Mouse (Mus musculus) midbrain, embryonic 12.5 days (tissue): Measurements from ENCODE around the gene Ssbp1. TPM values are rescaled to one million over a fixed set of nuclear protein-coding genes. Genes with fewer than 3 reads are reported as not detected.

Experiments
- ATAC-seq: fragments of 200-750 bp; cut with Nextera tagmentation; 2 replicates; pipeline ENCODE4 v1.8.0; 2017; ENCODE audit warnings: low read depth, moderate TSS enrichment, moderate library complexity; ENCODE audit not compliant: low FRiP score
- H3K27ac ChIP-seq: fragments of 300-500 bp; sonication (generic); replicated peaks from 2 replicates; pipeline ENCODE4 v1.5.1; 2016; ENCODE audit warnings: mild to moderate bottlenecking
- H3K27me3 ChIP-seq: fragments of 300-500 bp; sonication (generic); 2 replicates; pipeline ENCODE4 v1.6.1; 2016; ENCODE audit warnings: mild to moderate bottlenecking
- H3K36me3 ChIP-seq: fragments of 300-500 bp; sonication (generic); 2 replicates; pipeline ENCODE4 v1.6.1; 2016
- H3K4me1 ChIP-seq: fragments of 300-500 bp; sonication (generic); 2 replicates; pipeline ENCODE4 v1.6.1; 2016
- H3K4me2 ChIP-seq: fragments of 300-500 bp; sonication (generic); replicated peaks from 2 replicates; pipeline ENCODE4 v1.6.1; 2016; ENCODE audit warnings: mild to moderate bottlenecking, moderate library complexity
- H3K4me3 ChIP-seq: fragments of 300-500 bp; sonication (generic); 2 replicates; pipeline ENCODE4 v1.5.1; 2016; ENCODE audit warnings: mild to moderate bottlenecking
- H3K9ac ChIP-seq: fragments of 300-500 bp; sonication (generic); replicated peaks from 2 replicates; pipeline ENCODE4 v1.6.1; 2016; ENCODE audit warnings: mild to moderate bottlenecking, moderate library complexity
- H3K9me3 ChIP-seq: fragments of 300-500 bp; sonication (generic); 2 replicates; pipeline ENCODE4 v1.6.1; 2016; ENCODE audit warnings: mild to moderate bottlenecking
- WGBS: fragments of 180-500 bp; shearing (Covaris S2); methylation state at CpG from one replicate; pipeline ENCODE4 v1.1.7; 2016; 5-methylcytosine and 5-hydroxymethylcytosine counted together
- polyA plus RNA-seq: library from polyadenylated mRNA; unstranded; fragments of >200 nt; fragmentation: Nextera tagmentation; extraction: Ambion mirVana; gene quantifications from 2 replicates; pipeline ENCODE4 v1.2.1, GENCODE M21; 2016

Ssbp1 gene
- polyA plus RNA-seq, 1 experiment from 2014 or later: 176 TPM

- ATAC-seq: no peak
- H3K9ac ChIP-seq: no peak overlapping the region
- WGBS: 100% methylated on average over 1 of the region's 1 CpGs
- H3K4me2 ChIP-seq: no peak overlapping the region
- H3K4me1 ChIP-seq: no peaks in the 10 kb centered on the region
- H3K27ac ChIP-seq: no peak overlapping the region
- H3K9me3 ChIP-seq: no peaks in the 10 kb centered on the region
- H3K27me3 ChIP-seq: no peaks in the 10 kb centered on the region
- no peak overlapping the region for H3K4me3 ChIP-seq
- H3K36me3 ChIP-seq: peaks cover 75% of the 10 kb centered on the region
Measured at GRCm38 (mm10) chr6:40479705-40480104, 8.6 kb downstream of the Ssbp1 start.

- 95% methylated on average over 5 of the region's 5 CpGs for WGBS
- H3K9me3 ChIP-seq: no peaks in the 10 kb centered on the region
- H3K4me3 ChIP-seq: no peak overlapping the region
- H3K27ac ChIP-seq: no peak overlapping the region
- peaks cover 67% of the 10 kb centered on the region for H3K36me3 ChIP-seq
- no peaks in the 10 kb centered on the region for H3K27me3 ChIP-seq
- H3K9ac ChIP-seq: no peak overlapping the region
- no peaks in the 10 kb centered on the region for H3K4me1 ChIP-seq
- H3K4me2 ChIP-seq: no peak overlapping the region
- ATAC-seq: no peak
Measured at GRCm38 (mm10) chr6:40482318-40482717, 11.2 kb downstream of the Ssbp1 start.

GRCm38 (mm10) chr6:40490933-40491332, 19.8 kb downstream of the Ssbp1 start, which contains the start of gene Tas2r137:
Tas2r137 (plus strand) TSS chr6:40491233.
- Histone ChIP-seq H3K4me3 (no peak within 1 kb of the TSS), H3K36me3 (peaks cover 3% of the 10 kb centered on the region; the same call in 1 of the 2 replicates), H3K4me1 (no peaks in the 10 kb centered on the region), H3K27me3 (no peaks in the 10 kb centered on the region), H3K9ac (no peak within 1 kb of the TSS), H3K4me2 (no peak within 1 kb of the TSS), H3K9me3 (no peaks in the 10 kb centered on the region), H3K27ac (no peak within 1 kb of the TSS)
- no peak for ATAC-seq

GRCm38 (mm10) chr6:40493229-40493628, 22.1 kb downstream of the Ssbp1 start, which contains the start of gene Tas2r108:
Tas2r108 (plus strand) TSS chr6:40493529.
- no peak within 1 kb of the TSS for H3K4me2 ChIP-seq
- no peaks in the 10 kb centered on the region for H3K9me3 ChIP-seq
- no peaks in the 10 kb centered on the region for H3K36me3 ChIP-seq
- no peaks in the 10 kb centered on the region for H3K27me3 ChIP-seq
- no peaks in the 10 kb centered on the region for H3K4me1 ChIP-seq
- ATAC-seq: no peak
- H3K4me3 ChIP-seq: no peak within 1 kb of the TSS
- no peak within 1 kb of the TSS for H3K27ac ChIP-seq
- 87% methylated on average over 3 of the region's 3 CpGs for WGBS
- no peak within 1 kb of the TSS for H3K9ac ChIP-seq

- 85% methylated on average over 1 of the region's 1 CpGs for WGBS
- H3K36me3 ChIP-seq: no peaks in the 10 kb centered on the region
- H3K9ac ChIP-seq: no peak within 1 kb of the TSS
- ATAC-seq: no peak
- no peak within 1 kb of the TSS for H3K27ac ChIP-seq
- H3K4me3 ChIP-seq: no peak within 1 kb of the TSS
- H3K4me1 ChIP-seq: no peaks in the 10 kb centered on the region
- no peaks in the 10 kb centered on the region for H3K27me3 ChIP-seq
- H3K4me2 ChIP-seq: no peak within 1 kb of the TSS
- no peaks in the 10 kb centered on the region for H3K9me3 ChIP-seq
Measured at GRCm38 (mm10) chr6:40519408-40519807, 48.3 kb downstream of the Ssbp1 start, which contains the start of gene Prss37. Prss37 (minus strand) TSS chr6:40519508.

Other genes starting within 250 kb of the Ssbp1 start
- gene Agk, start 146.2 kb upstream of the Ssbp1 start, polyA plus RNA-seq: 39.8 and 41.9 TPM in 2 replicates
- gene E330009J07Rik, start 35.2 kb upstream of the Ssbp1 start, polyA plus RNA-seq: 17.1 and 18.8 TPM in 2 replicates
- 0.20 TPM in 1 of 2 replicates, not detected in the other for gene Wee2, start 32.3 kb upstream of the Ssbp1 start, polyA plus RNA-seq
- gene Tas2r137, start 19.9 kb downstream of the Ssbp1 start, polyA plus RNA-seq: not detected in 2 replicates
- gene Tas2r108, start 22.2 kb downstream of the Ssbp1 start, polyA plus RNA-seq: not detected in 2 replicates
- not detected in 2 replicates for gene Prss37, start 48.2 kb downstream of the Ssbp1 start, polyA plus RNA-seq
- 0.32 and 0.33 TPM in 2 replicates for gene Olfr461, start 83.7 kb downstream of the Ssbp1 start, polyA plus RNA-seq
- not detected in 2 replicates for gene Olfr460, start 98.1 kb downstream of the Ssbp1 start, polyA plus RNA-seq
- 0.60 and 0.92 TPM in 2 replicates for gene Clec5a, start 114.5 kb downstream of the Ssbp1 start, polyA plus RNA-seq
- not detected in 2 replicates for gene Tas2r138, start 142.0 kb downstream of the Ssbp1 start, polyA plus RNA-seq
- not detected in 2 replicates for gene Mgam, start 157.5 kb downstream of the Ssbp1 start, polyA plus RNA-seq